Mouse (Mus musculus) thymus, adult 2 months (tissue): ENCODE data around the gene Pex14.

Experiments
- CTCF ChIP-seq: fragments of 200-500 bp; IDR thresholded peaks from 2 replicates; pipeline ENCODE4 v1.5.1; 2012; ENCODE audit warnings: mild to moderate bottlenecking, control low read depth, low read length, moderate library complexity, borderline replicate concordance; ENCODE audit not compliant: control insufficient read depth, poor library complexity, insufficient read depth; ENCODE audit errors: extremely low read depth
- POLR2A ChIP-seq: fragments of 200-500 bp; IDR thresholded peaks from 2 replicates; pipeline ENCODE4 v1.6.1; 2012; ENCODE audit warnings: mild to moderate bottlenecking, low read length, control low read depth, moderate library complexity; ENCODE audit not compliant: control insufficient read depth, poor library complexity, insufficient read depth; ENCODE audit errors: extremely low read depth

DNA sequence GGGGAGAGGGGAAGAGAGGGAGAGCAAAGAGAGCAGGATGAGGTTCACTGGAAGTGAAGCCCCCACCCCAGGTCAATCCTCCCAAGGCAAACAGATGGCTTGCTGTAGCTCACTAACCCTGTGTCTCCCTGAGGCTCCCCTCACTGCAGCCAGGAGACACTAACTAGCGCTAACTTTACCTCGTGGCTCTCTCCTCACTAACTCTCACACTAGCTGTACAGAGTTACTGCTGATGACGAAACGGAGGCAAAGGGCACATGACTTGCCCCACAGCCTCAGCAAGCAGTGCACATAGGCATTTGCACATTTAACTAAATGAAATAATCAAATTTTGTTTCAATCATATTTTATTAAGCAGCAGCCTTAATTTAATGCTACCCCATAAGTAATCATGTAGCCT lies 21.4 kb downstream of the Pex14 start:
- TF ChIP-seq POLR2A: no peak
- TF ChIP-seq CTCF: no peak
